Mouse (Mus musculus) liver, embryonic 14.5 days (tissue): ENCODE measurements around the gene Accs. TPM values are rescaled to one million over a fixed set of nuclear protein-coding genes. Genes with fewer than 3 reads are reported as not detected.

Experiments
- ATAC-seq: fragments of 200-750 bp; cut with Nextera tagmentation; 2 replicates; pipeline ENCODE4 v1.8.0; 2017; ENCODE audit warnings: moderate number of reproducible peaks, mild to moderate bottlenecking, moderate library complexity; ENCODE audit not compliant: insufficient read depth
- DNase-seq, 3 experiments: peaks; one replicate each; pipeline ENCODE4 v3.0.0-alpha.2; 2012 to 2013; ENCODE audit warnings: low read depth in 3 of 3, low spot score in 3 of 3
- H3K27ac ChIP-seq: fragments of 300-500 bp; sonication (generic); 2 replicates; pipeline ENCODE4 v1.5.1; 2014; ENCODE audit warnings: moderate library complexity, mild to moderate bottlenecking, control low read depth, inconsistent platforms
- H3K27me3 ChIP-seq: fragments of 300-500 bp; sonication (generic); 2 replicates; pipeline ENCODE4 v1.6.1; 2014; ENCODE audit warnings: mild to moderate bottlenecking, low read length, moderate library complexity; ENCODE audit not compliant: control insufficient read depth, insufficient read depth
- H3K36me3 ChIP-seq: fragments of 300-500 bp; sonication (generic); replicated peaks from 2 replicates; pipeline ENCODE4 v1.6.1; 2014; ENCODE audit warnings: low read depth; ENCODE audit not compliant: control insufficient read depth, insufficient read depth
- H3K4me1 ChIP-seq, 2 experiments: fragments of 200-500 bp in 1 of 2; fragments of 300-500 bp in 1 of 2; sonication (generic) in 1 of 2; replicated peaks; 2 replicates each; pipeline ENCODE4 v1.6.1; 2012 to 2014; ENCODE audit warnings: antibody characterized with exemption in 1 of 2, inconsistent platforms in 1 of 2, low read length in 1 of 2; ENCODE audit not compliant: control insufficient read depth in 2 of 2, insufficient read depth in 2 of 2
- H3K4me2 ChIP-seq: fragments of 300-500 bp; sonication (generic); 2 replicates; pipeline ENCODE4 v1.6.1; 2014; ENCODE audit warnings: low read depth, mild to moderate bottlenecking, control low read depth, moderate library complexity
- H3K4me3 ChIP-seq, 2 experiments: fragments of 200-500 bp in 1 of 2; fragments of 300-500 bp in 1 of 2; sonication (generic) in 1 of 2; 2 replicates each; pipeline ENCODE4 v1.5.1; 2012 to 2014; ENCODE audit warnings: low read depth in 2 of 2, low read length in 2 of 2, mild to moderate bottlenecking in 2 of 2, control low read depth in 1 of 2, inconsistent platforms in 1 of 2, moderate library complexity in 1 of 2; ENCODE audit not compliant: insufficient read depth in 1 of 2
- H3K9ac ChIP-seq: fragments of 300-500 bp; sonication (generic); replicated peaks from 2 replicates; pipeline ENCODE4 v1.6.1; 2014; ENCODE audit warnings: mild to moderate bottlenecking, control low read depth, moderate library complexity
- H3K9me3 ChIP-seq: fragments of 300-500 bp; sonication (generic); 2 replicates; pipeline ENCODE4 v1.6.1; 2016; ENCODE audit warnings: low read length, mixed read lengths; ENCODE audit not compliant: control insufficient read depth
- CTCF ChIP-seq: IDR thresholded peaks from 2 replicates; pipeline ENCODE4 v1.5.1; 2016; ENCODE audit warnings: antibody characterized with exemption, low read depth, control low read depth
- EP300 ChIP-seq: IDR thresholded peaks from 2 replicates; pipeline ENCODE4 v1.6.1; 2016; ENCODE audit warnings: antibody characterized with exemption, low read depth
- WGBS: fragments of 180-500 bp; shearing (Covaris S2); extraction: QIAGEN DNeasy Blood & Tissue Kit; methylation state at CpG from one replicate; pipeline ENCODE4 v1.1.7; 2014; ENCODE audit not compliant: insufficient replicate concordance; 5-methylcytosine and 5-hydroxymethylcytosine counted together
- polyA plus RNA-seq, 2 experiments: library from polyadenylated mRNA; depleted of rRNA in 1 of 2; stranded (reverse) in 1 of 2; unstranded in 1 of 2; fragments of >200 nt; fragmentation: Nextera tagmentation in 1 of 2; extraction: Ambion mirVana in 1 of 2; gene quantifications; 2 replicates each; pipeline versions ENCODE4 v1.2.1 to v1.2.3; 2012 to 2014

The Accs gene
- polyA plus RNA-seq (2012; rRNA removed) (1.5 and 1.9 TPM in 2 replicates), polyA plus RNA-seq (2014; fragmentation: Nextera tagmentation; extraction: Ambion mirVana) (0.88 and 1.4 TPM in 2 replicates)

DNA sequence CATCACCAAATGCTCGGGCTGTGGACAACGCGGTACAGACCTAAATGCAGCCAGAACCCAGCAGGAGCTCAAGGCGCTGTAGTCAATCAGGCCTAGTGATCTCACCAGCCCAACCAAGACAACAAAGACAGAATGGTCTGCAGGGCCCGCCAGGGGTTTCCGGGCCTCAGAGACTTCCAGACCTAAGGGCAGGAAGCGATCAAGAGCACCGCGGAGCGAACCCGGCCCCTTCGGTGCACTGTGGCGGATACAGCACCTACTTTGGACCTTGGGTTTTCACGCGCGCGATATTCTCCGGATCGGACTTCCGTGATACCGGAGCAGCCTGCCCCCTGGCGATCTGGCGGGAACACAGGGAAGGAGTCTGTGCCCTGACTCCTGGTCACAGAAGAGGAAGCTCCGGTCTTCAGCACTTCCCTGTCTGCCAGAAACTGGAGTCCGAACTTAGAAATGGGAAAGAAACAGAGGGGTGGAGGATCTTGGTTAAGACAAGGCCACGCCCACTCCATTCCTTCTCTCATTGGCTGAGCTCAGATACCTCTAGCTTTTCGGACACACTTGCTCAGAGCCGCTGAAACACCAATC lies at the start of gene Accs:
Accs (minus strand) TSS at position 439 of the 585 bp plus-strand sequence.
- Histone ChIP-seq H3K4me1 (peaks cover 0 to 4% of the 10 kb centered on the region in 2 experiments; a peak in 3 of 4 replicates), H3K4me2 (peak within 1 kb of the TSS; percentile 81), H3K27me3 (no peaks in the 10 kb centered on the region), H3K9me3 (no peaks in the 10 kb centered on the region), H3K27ac (no peak within 1 kb of the TSS), H3K36me3 (no peaks in the 10 kb centered on the region), H3K9ac (peak within 1 kb of the TSS; percentile 59), H3K4me3 (peak within 1 kb of the TSS; percentile 62 to 84)
- TF ChIP-seq EP300: no peak
- TF ChIP-seq CTCF: peak; percentile 46; the same call in 1 of the 2 replicates
- DNase-seq: peak; percentile 58 to 63 (median 58)
- WGBS: under 1% methylated on average over 28 of the region's 28 CpGs
- peak; percentile 80 for ATAC-seq

DNA sequence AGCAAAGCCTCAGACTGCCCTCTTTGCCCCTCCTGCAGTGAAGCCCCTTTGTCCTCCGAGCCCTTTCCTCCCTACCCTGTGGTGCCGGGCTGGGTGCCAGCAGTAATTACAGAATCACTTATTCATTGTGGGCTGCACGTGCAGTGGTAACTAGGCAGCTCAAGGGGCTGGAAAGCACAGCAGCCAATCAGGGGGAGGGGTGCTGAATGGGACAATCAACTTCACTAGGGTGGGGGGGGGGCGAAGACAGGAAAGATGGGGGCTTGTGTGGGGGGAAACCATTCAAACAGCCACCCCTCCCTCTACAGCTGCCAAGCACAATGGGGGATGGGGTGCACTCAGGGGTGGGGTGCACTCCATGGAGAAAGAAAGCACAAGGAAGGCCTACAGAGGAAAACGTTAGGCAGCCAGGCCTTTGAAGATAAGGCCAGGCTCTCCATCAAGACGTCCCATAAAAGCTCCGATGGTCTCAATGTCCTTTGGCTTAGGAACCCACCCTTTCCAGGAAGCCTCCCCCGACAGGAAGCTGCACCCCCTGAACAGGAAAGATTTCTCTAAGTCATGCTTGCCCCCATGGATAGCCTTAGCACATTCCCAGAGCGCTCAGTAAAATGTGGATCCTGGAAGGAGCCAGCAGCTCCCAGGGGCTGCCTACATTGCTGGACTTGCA lies 42.0 kb upstream of the Accs start:
- no peaks in the 10 kb centered on the region for H3K36me3 ChIP-seq
- TF ChIP-seq EP300 (no peak), CTCF (no peak)
- WGBS: 17% methylated on average over 9 of the region's 9 CpGs
- no peak overlapping the region for H3K9ac ChIP-seq
- H3K27ac ChIP-seq: no peak overlapping the region
- H3K4me1 ChIP-seq: peaks cover 0 to 2% of the 10 kb centered on the region in 2 experiments; a peak in 2 of 4 replicates
- no peaks in the 10 kb centered on the region for H3K27me3 ChIP-seq
- ATAC-seq: peak; percentile 60; the same call in 1 of the 2 replicates
- H3K9me3 ChIP-seq: no peaks in the 10 kb centered on the region
- H3K4me2 ChIP-seq: no peak overlapping the region
- no peak overlapping the region for H3K4me3 ChIP-seq
- no peak for DNase-seq

DNA sequence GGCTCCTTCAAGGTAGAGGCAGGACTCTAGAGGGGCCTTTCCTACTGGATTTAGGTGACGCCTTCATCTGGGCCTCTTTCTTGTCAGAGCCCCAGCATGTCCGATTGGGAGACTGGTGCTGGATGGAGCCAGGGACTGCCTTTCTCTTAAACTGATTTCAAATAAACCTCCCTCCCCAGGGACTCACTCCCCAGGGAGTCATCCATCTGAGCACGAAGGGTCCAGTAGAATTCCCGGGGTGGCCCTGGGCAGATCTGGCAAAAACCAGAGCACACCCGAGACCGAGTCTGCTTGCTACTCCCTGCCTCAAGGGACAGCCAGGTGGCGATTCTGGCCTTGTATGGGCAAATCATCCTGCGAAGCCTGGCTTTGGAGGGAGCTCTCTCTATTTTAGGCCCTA lies 40.4 kb upstream of the Accs start:
- peaks cover 0 to 2% of the 10 kb centered on the region in 2 experiments; a peak in 2 of 4 replicates for H3K4me1 ChIP-seq
- no peaks in the 10 kb centered on the region for H3K27me3 ChIP-seq
- H3K9ac ChIP-seq: no peak overlapping the region
- H3K9me3 ChIP-seq: no peaks in the 10 kb centered on the region
- DNase-seq (no peak), ATAC-seq (no peak)
- 69% methylated on average over 8 of the region's 8 CpGs for WGBS
- H3K4me2 ChIP-seq: no peak overlapping the region
- no peak overlapping the region for H3K27ac ChIP-seq
- no peak overlapping the region for H3K4me3 ChIP-seq
- no peaks in the 10 kb centered on the region for H3K36me3 ChIP-seq
- TF ChIP-seq EP300 (no peak), CTCF (no peak)

DNA sequence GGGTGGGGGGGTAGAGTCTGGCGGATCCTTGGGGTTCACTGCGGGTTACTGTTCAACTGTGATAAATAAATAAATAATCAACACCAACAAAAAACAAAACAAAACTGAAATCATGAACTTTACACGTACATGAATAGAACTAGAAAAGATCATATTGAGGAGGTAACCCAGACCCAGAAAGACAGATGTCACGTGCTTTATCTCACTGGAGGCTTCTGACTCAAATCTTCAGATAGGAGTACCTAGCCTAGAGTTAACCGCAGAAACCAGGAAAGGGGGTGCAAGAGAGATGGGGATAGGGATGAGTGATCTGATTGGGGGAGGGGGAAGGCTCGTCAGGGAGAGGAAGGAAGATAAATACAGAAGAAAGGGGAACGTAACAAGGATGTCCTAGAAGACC lies 39.3 kb upstream of the Accs start:
- TF ChIP-seq CTCF (no peak), EP300 (no peak)
- Histone ChIP-seq H3K4me1 (peaks cover 0 to 2% of the 10 kb centered on the region in 2 experiments; a peak in 2 of 4 replicates), H3K4me3 (no peak overlapping the region), H3K9me3 (no peaks in the 10 kb centered on the region), H3K27me3 (no peaks in the 10 kb centered on the region), H3K27ac (no peak overlapping the region), H3K9ac (no peak overlapping the region), H3K36me3 (no peaks in the 10 kb centered on the region), H3K4me2 (no peak overlapping the region)
- 42% methylated on average over 7 of the region's 7 CpGs for WGBS
- ATAC-seq (no peak), DNase-seq (no peak)

DNA sequence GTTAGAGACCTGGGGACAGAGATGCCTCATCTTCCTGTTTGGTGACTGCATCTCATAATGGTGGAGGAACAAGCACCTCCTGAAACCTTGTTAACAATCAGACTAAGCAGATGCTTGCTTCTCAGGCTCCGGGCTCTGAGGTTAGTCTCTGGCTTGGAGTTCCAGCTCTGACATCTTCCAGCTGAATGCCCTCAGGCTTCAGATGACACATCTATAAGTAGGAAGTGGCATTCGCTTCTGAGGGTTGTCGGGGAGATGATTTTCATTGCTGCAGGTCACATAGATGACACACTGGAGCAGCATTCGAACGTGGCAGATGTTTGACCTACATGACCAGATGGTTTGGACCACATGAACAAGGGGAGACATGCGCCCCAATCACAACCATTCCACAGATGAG lies 38.6 kb upstream of the Accs start:
- Histone ChIP-seq H3K27ac (no peak overlapping the region), H3K4me3 (no peak overlapping the region), H3K9me3 (no peaks in the 10 kb centered on the region), H3K36me3 (no peaks in the 10 kb centered on the region), H3K4me2 (no peak overlapping the region), H3K4me1 (peaks cover 0 to 2% of the 10 kb centered on the region in 2 experiments; a peak in 2 of 4 replicates), H3K9ac (no peak overlapping the region), H3K27me3 (no peaks in the 10 kb centered on the region)
- ATAC-seq (no peak), DNase-seq (no peak)
- WGBS: 62% methylated on average over 6 of the region's 6 CpGs
- TF ChIP-seq CTCF (no peak), EP300 (no peak)
